Mouse (Mus musculus): ENCODE measurements around the gene Hist1h2ag.

Hist1h2ag gene

GRCm38 (mm10) chr13:22036986-22037385, 5.8 kb downstream of the Hist1h2ag start:
- no peak for DNase-seq (ENCODE audit: low spot score)

- DNase-seq (ENCODE audit: low spot score) = peak; percentile 60
Measured at GRCm38 (mm10) chr13:22036149-22036956, 6.4 kb downstream of the Hist1h2ag start.

- peak; percentile 95 for DNase-seq (ENCODE audit: low spot score)
Measured at GRCm38 (mm10) chr13:22035267-22036148, 7.2 kb downstream of the Hist1h2ag start, which contains the start of the genes Hist1h2ah and Hist1h2bk. Hist1h2ah (minus strand) TSS chr13:22035568. Hist1h2bk (plus strand) TSS chr13:22035870.

- peak; percentile 37 for DNase-seq (ENCODE audit: low spot score)
Measured at GRCm38 (mm10) chr13:22034443-22035266, 8.1 kb downstream of the Hist1h2ag start.

- DNase-seq (ENCODE audit: low spot score) = no peak
Measured at GRCm38 (mm10) chr13:22033741-22034442, 8.9 kb downstream of the Hist1h2ag start.

GRCm38 (mm10) chr13:22030493-22030892, 12.3 kb downstream of the Hist1h2ag start:
- DNase-seq (ENCODE audit: low spot score) = peak; percentile 65

GRCm38 (mm10) chr13:22029928-22030327, 12.8 kb downstream of the Hist1h2ag start:
- DNase-seq (ENCODE audit: low spot score) = peak; percentile 29

- DNase-seq (ENCODE audit: low spot score) = peak; percentile 96
Measured at GRCm38 (mm10) chr13:22028673-22029460, 13.9 kb downstream of the Hist1h2ag start.

GRCm38 (mm10) chr13:22026058-22027031, 16.4 kb downstream of the Hist1h2ag start:
- peak; percentile 85 for DNase-seq (ENCODE audit: low spot score)

GRCm38 (mm10) chr13:22022241-22022640, 20.5 kb downstream of the Hist1h2ag start:
- peak; percentile 88 for DNase-seq (ENCODE audit: low spot score)

GRCm38 (mm10) chr13:22021581-22021980, 21.2 kb downstream of the Hist1h2ag start:
- DNase-seq (ENCODE audit: low spot score) = peak; percentile 31

GRCm38 (mm10) chr13:22020901-22021339, 21.8 kb downstream of the Hist1h2ag start:
- DNase-seq (ENCODE audit: low spot score) = peak; percentile 67

- no peak for DNase-seq (ENCODE audit: low spot score)
Measured at GRCm38 (mm10) chr13:22019934-22020835, 22.6 kb downstream of the Hist1h2ag start.

- DNase-seq (ENCODE audit: low spot score) = peak; percentile 80
Measured at GRCm38 (mm10) chr13:22015479-22016450, 27.0 kb downstream of the Hist1h2ag start.

GRCm38 (mm10) chr13:22014411-22014845, 28.3 kb downstream of the Hist1h2ag start:
- no peak for DNase-seq (ENCODE audit: low spot score)

GRCm38 (mm10) chr13:22013716-22014115, 29.0 kb downstream of the Hist1h2ag start:
- DNase-seq (ENCODE audit: low spot score) = no peak

GRCm38 (mm10) chr13:22009642-22010041, 33.1 kb downstream of the Hist1h2ag start, which contains the start of gene Prss16:
Prss16 (minus strand) TSS chr13:22009742.
- DNase-seq (ENCODE audit: low spot score) = no peak

Data from adipocyte (in vitro differentiated cells).